Mouse (Mus musculus) frontal cortex, adult (tissue): ENCODE results near the gene Znrf4.
A peak's percentile ranks its signal among the peaks of the same experiment; 100 is the strongest.

Experiments used
- ATAC-seq: cut with Nextera tagmentation; 2 replicates; pipeline ENCODE4 v1.9.2; 2017; ENCODE audit warnings: mild to moderate bottlenecking, moderate library complexity, mixed read lengths; ENCODE audit not compliant: low TSS enrichment

Znrf4 gene

GRCm38 (mm10) chr17:56490438-56491152, 21.6 kb downstream of the Znrf4 start:
- peak; percentile 86 for ATAC-seq

DNA sequence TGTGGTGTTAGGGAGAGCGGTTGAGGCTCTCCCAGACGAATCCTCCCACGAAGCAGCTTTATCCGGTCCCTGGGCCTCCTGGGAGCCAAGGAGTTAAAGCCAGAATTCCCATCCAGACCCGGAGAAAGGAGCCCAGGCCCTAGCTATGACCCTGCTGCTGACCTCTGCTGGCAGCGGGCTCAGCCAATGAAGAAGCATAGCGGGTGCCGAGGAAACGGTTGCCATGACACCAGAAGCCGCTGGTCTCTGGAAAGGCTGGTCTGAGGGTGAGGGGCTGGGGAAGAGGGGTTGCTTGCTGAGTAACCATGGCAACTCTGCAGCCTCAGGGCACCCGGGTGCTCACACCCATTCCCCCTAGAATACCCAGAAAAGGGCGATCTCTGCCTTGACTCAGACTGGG, 24.2 kb downstream of the Znrf4 start:
- no peak for ATAC-seq

- no peak for ATAC-seq
Observed at GRCm38 (mm10) chr17:56487441-56487888, 24.8 kb downstream of the Znrf4 start.

GRCm38 (mm10) chr17:56485926-56486325, 26.3 kb downstream of the Znrf4 start:
- ATAC-seq: no peak

DNA sequence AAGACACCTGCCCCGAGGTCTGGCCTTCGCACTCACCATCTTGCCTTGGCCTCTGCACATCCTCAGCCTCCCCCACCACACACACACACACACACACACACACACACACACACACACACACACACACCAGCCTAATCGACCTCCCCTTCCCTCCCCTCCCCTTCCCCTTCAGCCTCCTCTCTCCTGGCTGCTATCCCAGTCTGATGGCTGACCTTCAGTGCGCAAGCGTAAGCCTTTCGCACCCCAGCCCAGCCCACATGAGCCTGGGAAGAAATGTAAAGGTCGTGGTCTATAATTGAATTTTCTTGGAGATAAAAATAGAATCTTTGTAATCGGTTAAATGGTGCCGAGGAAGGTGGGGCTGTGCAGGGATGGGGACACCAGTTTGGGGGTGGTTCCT, 27.1 kb downstream of the Znrf4 start:
- no peak for ATAC-seq

DNA sequence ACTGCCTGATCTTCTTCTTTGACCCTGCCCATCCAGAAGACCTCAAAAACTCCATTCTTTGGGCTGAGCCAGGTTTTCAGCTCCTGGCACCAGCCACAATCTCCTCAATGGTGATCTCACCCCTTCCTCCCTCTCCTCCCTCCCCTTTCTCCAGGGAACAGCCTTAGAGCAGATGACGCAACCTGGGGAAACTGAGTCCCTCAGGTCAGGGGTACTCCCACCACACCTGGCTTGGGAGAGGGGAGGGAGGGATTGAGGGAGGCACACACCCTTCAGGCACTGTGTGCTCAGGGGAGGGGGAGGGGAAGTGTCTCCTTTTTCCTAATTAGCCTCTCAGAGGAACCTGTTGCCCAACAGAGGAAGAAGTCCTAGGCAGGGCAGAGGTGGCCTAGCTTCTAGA, 29.6 kb downstream of the Znrf4 start:
- ATAC-seq: no peak

DNA sequence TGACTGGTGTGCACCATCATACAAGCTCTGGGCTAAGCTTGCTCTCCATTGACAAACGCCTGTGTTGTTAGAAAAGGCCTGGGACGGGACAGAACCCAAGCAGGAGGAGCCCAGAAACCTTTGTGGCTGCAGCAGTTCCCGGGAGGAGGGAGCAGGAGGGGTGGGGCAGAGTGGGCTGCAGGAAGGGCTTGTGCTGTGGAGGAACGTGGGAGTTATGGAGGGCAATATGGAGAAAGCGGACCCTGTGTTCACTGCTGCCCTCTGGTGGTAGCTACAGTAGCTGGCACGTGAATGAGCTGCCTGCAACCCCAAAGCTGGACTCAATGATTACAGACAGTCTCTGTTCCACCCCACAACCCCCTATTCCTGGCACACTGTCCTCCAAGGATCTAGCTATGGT, 32.9 kb downstream of the Znrf4 start:
- ATAC-seq: peak; percentile 14; the same call in 1 of the 2 replicates

DNA sequence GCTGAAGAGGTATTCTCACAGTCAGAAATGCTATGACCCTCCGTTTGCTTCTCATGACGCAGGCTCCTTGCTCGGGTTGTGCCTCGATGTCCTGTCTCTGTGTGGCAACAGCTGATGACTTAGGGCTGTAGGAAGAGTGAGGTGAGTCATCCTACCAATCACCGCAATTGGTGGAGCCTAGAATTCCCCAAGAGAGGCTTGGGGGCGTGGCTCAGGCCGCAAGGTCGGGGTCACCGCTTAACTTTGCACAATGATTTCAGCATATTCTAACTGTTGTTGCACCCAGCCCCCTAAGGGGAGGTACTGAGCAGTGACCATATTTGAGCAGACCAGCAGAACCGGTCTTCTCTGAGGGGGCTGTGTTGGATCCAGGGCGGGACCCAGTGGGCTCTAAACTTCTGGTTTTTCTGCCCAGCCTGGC, 34.0 kb downstream of the Znrf4 start:
- ATAC-seq: no peak

DNA sequence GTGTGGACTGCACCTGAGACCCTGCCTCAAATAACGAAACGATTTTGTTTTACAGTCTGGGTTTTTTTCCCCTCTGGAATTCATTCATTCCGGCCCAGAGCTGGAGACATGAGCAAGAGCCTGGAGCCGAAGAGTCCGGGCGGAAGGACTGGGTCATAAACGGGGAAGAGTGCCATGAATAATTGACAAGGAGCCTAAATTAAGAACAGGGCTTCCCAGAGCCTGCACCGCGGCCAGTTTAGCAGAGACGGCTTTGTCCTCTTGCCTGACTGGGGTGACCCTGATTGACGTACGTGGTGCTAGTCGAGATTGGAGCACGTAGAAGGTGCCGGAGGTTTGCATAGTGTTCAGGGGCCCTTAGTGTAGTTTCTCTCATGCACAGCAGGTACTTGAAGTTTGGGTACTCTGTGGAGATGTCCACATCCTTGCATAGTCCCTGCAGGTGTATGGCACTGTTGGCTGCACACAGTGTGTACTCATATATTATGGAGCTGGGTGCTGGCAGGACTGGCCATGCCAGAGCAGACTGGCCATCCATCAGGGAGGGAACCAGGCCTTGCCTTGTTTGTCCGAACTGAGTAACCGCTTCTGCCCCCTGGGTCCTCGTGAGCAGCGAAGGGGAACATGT, 34.9 kb downstream of the Znrf4 start:
- ATAC-seq: no peak

DNA sequence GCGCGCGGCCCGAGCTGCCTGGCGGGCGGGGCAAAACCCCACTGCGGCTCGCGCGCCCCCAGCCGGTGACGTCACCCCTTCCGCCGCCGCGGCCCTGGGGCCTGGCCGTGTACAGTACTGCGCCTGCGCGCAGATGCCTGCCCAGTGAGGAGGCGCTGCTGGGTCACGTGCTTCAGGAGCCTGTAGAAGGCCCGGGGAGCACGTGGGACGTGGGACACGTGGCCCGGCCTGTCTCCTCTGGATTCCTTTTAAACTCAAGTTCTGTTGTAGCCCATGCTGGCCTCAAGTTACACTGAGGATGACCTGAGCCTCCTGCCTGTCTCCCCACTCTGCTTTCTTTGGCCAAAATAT, 35.9 kb downstream of the Znrf4 start, which contains the start of gene Ptprs:
Gene Ptprs (minus strand): TSS at position 82 of the 351 bp plus-strand sequence.
- ATAC-seq: peak; percentile 64

- ATAC-seq: no peak
Observed at GRCm38 (mm10) chr17:56475584-56476401, 36.4 kb downstream of the Znrf4 start.

GRCm38 (mm10) chr17:56474831-56475581, 37.2 kb downstream of the Znrf4 start:
- peak; percentile 29; the same call in 1 of the 2 replicates for ATAC-seq

GRCm38 (mm10) chr17:56474311-56474830, 37.9 kb downstream of the Znrf4 start:
- no peak for ATAC-seq

DNA sequence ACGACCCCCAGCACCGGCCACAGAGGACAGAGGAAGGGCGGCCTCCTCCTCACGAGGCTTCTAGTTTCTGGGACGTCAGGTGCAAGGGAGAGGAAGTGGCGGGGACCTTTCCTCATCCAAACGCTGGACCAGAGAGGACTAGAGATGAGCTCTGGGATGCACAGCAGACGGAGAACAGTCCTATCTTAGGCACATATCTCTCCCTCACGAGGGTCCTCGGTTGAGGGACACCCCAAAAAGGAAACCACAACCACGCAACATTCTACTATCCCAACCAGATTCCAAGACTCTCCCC, 38.7 kb downstream of the Znrf4 start:
- no peak for ATAC-seq

DNA sequence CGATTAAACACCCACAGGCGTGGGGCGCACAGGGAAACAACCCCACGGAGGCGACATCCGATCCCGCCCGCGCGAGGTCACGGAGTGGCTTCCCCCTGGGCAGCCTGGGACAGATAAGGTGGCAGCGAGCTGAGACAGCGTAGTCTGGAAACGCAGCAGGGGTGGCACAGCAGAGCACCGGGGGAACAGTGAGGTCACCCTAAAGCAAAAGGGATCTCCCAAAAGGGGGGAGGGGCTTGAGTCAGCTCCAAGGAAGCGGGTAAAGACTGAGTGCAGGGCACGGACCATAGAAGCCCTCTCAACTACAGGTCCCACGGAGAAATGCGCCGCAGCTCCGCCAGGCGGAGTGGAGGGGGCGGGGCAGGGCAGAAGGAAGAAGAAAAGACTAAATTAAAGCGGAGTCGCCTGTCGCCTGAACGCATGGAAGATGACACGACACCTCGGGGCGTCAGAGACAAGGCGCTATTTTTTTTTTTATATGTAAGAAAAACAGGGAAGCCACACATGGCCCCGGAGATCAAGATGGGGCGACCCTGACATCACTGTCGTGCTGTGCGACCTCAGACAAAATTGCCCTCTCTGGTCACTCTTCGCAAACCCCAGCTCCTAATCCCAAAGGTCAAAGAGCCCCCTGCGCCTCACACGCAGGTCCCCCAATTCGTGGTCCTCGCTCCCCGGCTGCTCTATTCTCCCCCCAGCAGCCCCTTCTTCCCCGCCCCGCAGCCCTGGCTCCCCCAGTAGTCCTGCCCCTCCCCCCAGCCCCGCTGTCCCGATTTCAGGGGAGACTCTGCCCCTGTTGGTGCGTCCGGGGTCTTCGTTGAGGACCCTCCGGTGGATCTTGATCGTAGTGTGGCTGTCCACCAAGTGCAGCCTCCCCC, 39.3 kb downstream of the Znrf4 start:
- no peak for ATAC-seq

- no peak for ATAC-seq
Observed at GRCm38 (mm10) chr17:56472121-56472520, 40.1 kb downstream of the Znrf4 start.

- ATAC-seq: no peak
Observed at GRCm38 (mm10) chr17:56471136-56471535, 41.1 kb downstream of the Znrf4 start.

GRCm38 (mm10) chr17:56470571-56470970, 41.7 kb downstream of the Znrf4 start:
- ATAC-seq: no peak

GRCm38 (mm10) chr17:56470001-56470436, 42.2 kb downstream of the Znrf4 start:
- ATAC-seq: no peak

DNA sequence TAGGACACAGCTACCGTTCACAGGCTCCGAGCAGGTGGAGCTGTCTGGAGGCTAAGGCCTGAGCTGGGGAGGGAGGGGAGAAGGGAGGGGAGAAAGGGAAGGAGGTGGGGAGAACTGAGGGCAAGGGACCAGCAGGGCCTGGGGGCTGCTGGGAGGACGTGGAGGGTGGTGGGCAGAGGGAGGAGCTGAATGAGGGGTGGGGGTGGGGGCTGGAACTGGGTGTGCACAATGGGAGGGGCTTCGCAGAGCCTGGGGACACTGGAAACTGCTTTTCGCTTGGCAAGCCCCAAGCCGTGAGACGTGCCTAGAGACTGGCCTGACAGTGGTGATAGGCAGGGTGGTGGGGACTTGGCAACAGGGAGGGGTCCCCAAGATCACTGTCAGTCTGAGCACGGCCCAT, 43.0 kb downstream of the Znrf4 start:
- ATAC-seq: no peak

DNA sequence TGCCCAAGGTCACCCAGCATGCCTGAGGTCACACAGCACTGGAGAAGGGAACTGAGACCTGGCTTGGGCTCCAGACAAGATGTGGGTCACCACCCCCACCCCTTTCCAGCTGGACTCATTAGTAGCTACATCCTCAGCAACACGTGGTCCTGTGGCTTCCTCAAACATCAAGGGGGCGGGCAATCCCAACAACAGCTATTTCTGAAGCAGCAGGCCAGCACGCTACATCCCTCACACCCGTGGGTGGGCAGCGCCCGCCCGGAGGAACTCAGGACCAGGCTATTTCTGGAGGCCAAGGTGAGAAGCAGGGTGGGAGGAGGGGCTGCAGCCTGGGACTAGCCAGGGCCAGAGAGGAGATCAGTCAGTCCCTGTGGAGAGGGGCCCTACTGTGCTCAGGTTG, 43.4 kb downstream of the Znrf4 start:
- peak; percentile 35 for ATAC-seq
